ENCODE assay signal across 10 mouse cellular contexts in genomic region chr7:84794655-84795054, GRCm38 (mm10). TPM values are rescaled to one million over a fixed set of nuclear protein-coding genes. Genes with fewer than 3 reads are reported as not detected.
A peak's percentile ranks its signal among the peaks of the same experiment; 100 is the strongest.
DNase-seq lines count a peak whose midpoint lies in the region.
"Had no signal": no experiment of that assay in that cellular context is flagged by ENCODE, and none has a peak within 500 bp of the region (broad histone marks: within the 10 kb centered on the region; RNA-seq: fewer than 3 reads in every experiment).

No protein-coding gene starts in this region.

- peak; percentile 42 to 70 for DNase-seq in cerebellum, postnatal 10 days
- no peak for DNase-seq in cerebellum, adult 11-12 months
- DNase-seq in layer of hippocampus, adult 11-12 months (ENCODE audit: low spot score) = peak; percentile 42
- DNase-seq in layer of hippocampus, adult 8-10 months (ENCODE audit: low spot score in 2 of 2) = no peak
- peak; percentile 9 for DNase-seq in thymus, postnatal 14 days
- no peak for DNase-seq in thymus, postnatal 10 days (ENCODE audit: low spot score in 2 of 2)
- DNase-seq in urinary bladder, adult 2 months (ENCODE audit: low spot score) = no peak
- DNase-seq in right cerebral cortex, postnatal 4 days = no peak

RNA-seq across cellular contexts. Expression of gene Olfr291, which starts 58.7 kb away (rescaled TPM):
- total RNA-seq in layer of hippocampus, adult 8-10 months (2022) = not detected
- not detected in 2 replicates for polyA plus RNA-seq in urinary bladder, adult 2 months (2012; rRNA removed)
- total RNA-seq: left cerebral cortex, adult 18-20 months had no signal
- polyA plus RNA-seq: neural tube, embryonic 12.5 days had no signal

Comparison
In these comparisons a context has a peak if more than half of its experiments do, and no peak if none do; other contexts are left out.
1. DNase-seq: peak in cerebellum, postnatal 10 days (2 of 2), layer of hippocampus, adult 11-12 months (single experiment) and thymus, postnatal 14 days (single experiment); none in cerebellum, adult 11-12 months (single experiment), layer of hippocampus, adult 8-10 months (0 of 2), thymus, postnatal 10 days (0 of 2), urinary bladder, adult 2 months (single experiment) and right cerebral cortex, postnatal 4 days (single experiment).